6 mouse cellular contexts compared by ENCODE assay signal in genomic region chr1:133625052-133625451, GRCm38 (mm10).
"Had no signal": no experiment of that assay in that cellular context is flagged by ENCODE, and none has a peak within 500 bp of the region (broad histone marks: within the 10 kb centered on the region; RNA-seq: fewer than 3 reads in every experiment).

No protein-coding gene starts in this region.

- DNase-seq: kidney, adult 11 months; kidney, adult 9 months; kidney, postnatal 10 days; kidney, postnatal 4 days; lung, adult 2 months; lung, postnatal 36 days had no signal
